Mouse (Mus musculus): ENCODE measurements around the gene Tarbp1.
"Not testable (repeated sequence)": the region's sequence is repeated elsewhere in the genome, so short reads cannot be mapped to it uniquely, and the experiment has no call there.

Tarbp1 gene

GRCm38 (mm10) chr8:126420834-126421233 lies 54.0 kb downstream of the Tarbp1 start:
- no peak for DNase-seq (ENCODE audit: inconsistent ontology term)

- no peak for DNase-seq (ENCODE audit: inconsistent ontology term)
Measured at GRCm38 (mm10) chr8:126405030-126405429, 69.8 kb downstream of the Tarbp1 start.

GRCm38 (mm10) chr8:126404550-126404949 lies 70.3 kb downstream of the Tarbp1 start:
- not testable (repeated sequence) for DNase-seq (ENCODE audit: inconsistent ontology term)

GRCm38 (mm10) chr8:126398349-126398748 lies 76.5 kb downstream of the Tarbp1 start:
- no peak for DNase-seq (ENCODE audit: inconsistent ontology term)

GRCm38 (mm10) chr8:126395917-126396316 lies 78.9 kb downstream of the Tarbp1 start:
- DNase-seq (ENCODE audit: inconsistent ontology term): no peak

GRCm38 (mm10) chr8:126395386-126395785 lies 79.5 kb downstream of the Tarbp1 start:
- no peak for DNase-seq (ENCODE audit: inconsistent ontology term)

- DNase-seq (ENCODE audit: inconsistent ontology term): peak; percentile 93
Measured at GRCm38 (mm10) chr8:126391541-126391940, 83.3 kb downstream of the Tarbp1 start.

GRCm38 (mm10) chr8:126387566-126387965 lies 87.3 kb downstream of the Tarbp1 start:
- DNase-seq (ENCODE audit: inconsistent ontology term): no peak

- peak; percentile 23 for DNase-seq (ENCODE audit: inconsistent ontology term)
Measured at GRCm38 (mm10) chr8:126382749-126383148, 92.1 kb downstream of the Tarbp1 start.

- DNase-seq (ENCODE audit: inconsistent ontology term): peak; percentile 9
Measured at GRCm38 (mm10) chr8:126382216-126382615, 92.6 kb downstream of the Tarbp1 start.

- DNase-seq (ENCODE audit: inconsistent ontology term): no peak
Measured at GRCm38 (mm10) chr8:126381299-126381698, 93.6 kb downstream of the Tarbp1 start.

GRCm38 (mm10) chr8:126380141-126380540 lies 94.7 kb downstream of the Tarbp1 start:
- DNase-seq (ENCODE audit: inconsistent ontology term): no peak

- DNase-seq (ENCODE audit: inconsistent ontology term): no peak
Measured at GRCm38 (mm10) chr8:126379580-126379979, 95.3 kb downstream of the Tarbp1 start.
